Mouse (Mus musculus): Measurements from ENCODE around the gene Pde4b. TPM values are rescaled to one million over a fixed set of nuclear protein-coding genes. Genes with fewer than 3 reads are reported as not detected.
"Not testable (repeated sequence)": the region's sequence is repeated elsewhere in the genome, so short reads cannot be mapped to it uniquely, and the experiment has no call there.

Gene Pde4b
- 1 to 10 TPM; 3.1 to 6.8 TPM for total RNA-seq (2021)
- 0.48 and 0.62 TPM in 2 replicates for polyA plus RNA-seq (2012; rRNA removed)
- long read RNA-seq, partial matches to known transcripts: 0 of 2 reads
- long read RNA-seq, other reads (novel, unspliced or antisense): 0 of 2 reads

- DNase-seq: no peak
Measured at GRCm38 (mm10) chr4:102087091-102087565, at the start of gene Pde4b. Pde4b (plus strand) TSS chr4:102087543.

- DNase-seq: peak; percentile 16
Measured at GRCm38 (mm10) chr4:102040190-102040589, 47.2 kb upstream of the Pde4b start.

- peak; percentile 39 for DNase-seq
Measured at GRCm38 (mm10) chr4:102045183-102046140, 41.9 kb upstream of the Pde4b start.

- not testable (repeated sequence) for DNase-seq
Measured at GRCm38 (mm10) chr4:102049368-102049767, 38.0 kb upstream of the Pde4b start.

- DNase-seq: no peak
Measured at GRCm38 (mm10) chr4:102061322-102061721, 26.0 kb upstream of the Pde4b start.

GRCm38 (mm10) chr4:102069314-102069713, 18.0 kb upstream of the Pde4b start:
- no peak for DNase-seq

GRCm38 (mm10) chr4:102086336-102086735, 1.0 kb upstream of the Pde4b start:
- DNase-seq: no peak

GRCm38 (mm10) chr4:102087566-102088234, 357 bp downstream of the Pde4b start:
- DNase-seq: peak; percentile 13

GRCm38 (mm10) chr4:102088235-102088867, 1.0 kb downstream of the Pde4b start:
- DNase-seq: peak; percentile 2

GRCm38 (mm10) chr4:102095851-102096250, 8.5 kb downstream of the Pde4b start:
- no peak for DNase-seq

- DNase-seq: no peak
Measured at GRCm38 (mm10) chr4:102102241-102102640, 14.9 kb downstream of the Pde4b start.

GRCm38 (mm10) chr4:102104534-102105014, 17.2 kb downstream of the Pde4b start:
- peak; percentile 20 for DNase-seq

GRCm38 (mm10) chr4:102106771-102107170, 19.4 kb downstream of the Pde4b start:
- DNase-seq: no peak

GRCm38 (mm10) chr4:102119454-102119853, 32.1 kb downstream of the Pde4b start:
- DNase-seq: no peak

- DNase-seq: no peak
Measured at GRCm38 (mm10) chr4:102136366-102136849, 49.1 kb downstream of the Pde4b start.

- no peak for DNase-seq
Measured at GRCm38 (mm10) chr4:102138346-102138745, 51.0 kb downstream of the Pde4b start.

GRCm38 (mm10) chr4:102141241-102141640, 53.9 kb downstream of the Pde4b start:
- DNase-seq: no peak

GRCm38 (mm10) chr4:102148766-102149165, 61.4 kb downstream of the Pde4b start:
- no peak for DNase-seq

- DNase-seq: no peak
Measured at GRCm38 (mm10) chr4:102159178-102159577, 71.8 kb downstream of the Pde4b start.

GRCm38 (mm10) chr4:102171636-102172035, 84.3 kb downstream of the Pde4b start:
- DNase-seq: no peak

- DNase-seq: peak; percentile 6
Measured at GRCm38 (mm10) chr4:102172711-102173213, 85.4 kb downstream of the Pde4b start.

GRCm38 (mm10) chr4:102175985-102176384, 88.6 kb downstream of the Pde4b start:
- DNase-seq: no peak

Measured in adrenal gland, adult 2 months (tissue).